Mouse (Mus musculus) megakaryocyte-erythroid progenitor cell, adult 5-6 weeks (primary cell): Measurements from ENCODE around the gene Map3k9. TPM values are rescaled to one million over a fixed set of nuclear protein-coding genes. Genes with fewer than 3 reads are reported as not detected.

ENCODE experiments used
- ATAC-seq: replicated peaks from 2 replicates; pipeline ENCODE4 v1.8.0; 2016; ENCODE audit warnings: mild to moderate bottlenecking, inconsistent platforms; ENCODE audit not compliant: severe bottlenecking, poor library complexity, low FRiP score, low TSS enrichment
- total RNA-seq, 2 experiments: library from RNA; stranded (forward) in 1 of 2; stranded (reverse) in 1 of 2; fragments of 200-1000, 215-1000 nt in 1 of 2; fragments of >200 nt in 1 of 2; fragmentation: Nextera tagmentation in 1 of 2; gene quantifications; 2 replicates each; pipeline ENCODE4 v1.2.3; 2014 to 2017

Map3k9 gene
- total RNA-seq, 2 experiments from 2014 or later = 0.19 TPM; not detected in 1

DNA sequence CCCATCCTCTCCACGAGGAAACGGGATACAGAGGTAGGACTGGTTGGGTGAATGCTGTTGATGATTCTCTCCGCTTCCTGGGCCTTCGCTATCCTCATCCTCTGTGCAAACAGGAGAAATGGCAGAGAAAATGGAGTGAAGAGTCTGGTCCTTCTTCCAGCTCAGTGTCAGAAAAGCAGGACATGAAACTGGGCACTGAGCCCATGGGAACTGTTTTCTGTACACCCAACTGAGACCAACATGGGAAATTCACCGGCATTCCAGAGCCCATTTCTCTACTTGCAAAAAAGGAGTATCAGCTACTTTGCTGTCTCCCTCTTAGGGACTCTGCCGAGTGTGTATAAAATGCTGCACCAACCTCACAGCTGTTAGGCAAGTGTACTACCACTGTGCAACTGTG is 56.2 kb downstream of the Map3k9 start:
- ATAC-seq = no peak

GRCm38 (mm10) chr12:81723375-81723774 is 57.6 kb downstream of the Map3k9 start:
- ATAC-seq = no peak

- ATAC-seq = no peak
Observed at GRCm38 (mm10) chr12:81719715-81720114, 61.3 kb downstream of the Map3k9 start.

DNA sequence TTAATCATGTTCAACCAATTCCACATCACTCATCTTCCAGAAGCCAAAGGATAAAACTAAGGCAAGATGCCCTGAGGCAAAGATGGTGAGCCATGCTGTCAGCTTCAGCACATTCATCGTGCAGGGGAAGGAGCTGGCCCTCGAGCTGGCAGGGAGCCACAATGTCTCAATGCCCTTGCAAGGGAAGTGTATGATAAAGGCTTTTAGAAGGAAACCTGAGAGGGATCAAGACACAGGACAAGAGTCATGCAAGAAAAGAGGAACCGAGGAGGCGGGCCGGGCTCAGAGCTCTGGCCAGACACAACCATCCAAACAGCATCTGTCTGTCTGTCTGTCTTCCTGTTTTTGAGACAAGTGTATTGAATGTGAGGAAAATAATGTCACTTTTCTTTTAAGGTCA is 61.8 kb downstream of the Map3k9 start:
- ATAC-seq = no peak

DNA sequence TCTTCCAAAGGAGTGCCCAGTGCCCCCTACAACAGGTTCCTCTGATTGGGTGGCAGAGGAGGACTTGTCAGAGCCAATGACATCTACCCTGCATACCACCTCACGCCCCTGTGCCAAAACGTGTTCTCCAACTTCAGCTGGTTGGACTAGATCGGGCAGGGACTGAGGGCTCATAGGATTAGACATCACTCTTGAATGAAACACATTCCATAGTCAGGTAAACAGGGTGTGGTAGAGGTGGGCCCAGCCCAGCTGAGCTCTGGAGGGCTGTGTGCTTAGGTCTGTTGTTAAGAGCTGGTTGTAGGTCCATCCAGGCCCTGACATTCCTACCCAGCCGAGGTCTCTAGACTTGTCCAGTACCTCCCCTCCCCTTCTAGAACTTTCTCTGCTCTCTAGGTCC is 68.4 kb downstream of the Map3k9 start:
- ATAC-seq = no peak

DNA sequence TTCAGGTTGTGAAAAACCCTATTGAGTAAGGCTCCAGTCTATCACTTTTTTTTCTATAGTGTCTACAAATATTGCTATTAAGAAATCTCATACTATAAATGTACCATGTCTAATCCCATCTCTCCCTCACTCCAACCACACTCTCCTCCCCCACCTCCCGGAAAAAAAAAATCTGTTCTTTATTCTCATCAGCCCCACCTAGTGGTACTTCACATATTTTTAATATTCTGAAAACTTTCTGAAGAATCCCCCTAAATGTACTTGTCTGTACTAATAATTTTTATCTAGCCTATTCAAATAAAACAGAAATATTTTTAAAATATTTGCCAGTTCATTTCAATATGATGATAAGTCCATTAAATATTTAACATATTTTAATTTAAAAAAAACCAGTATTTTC is 78.1 kb downstream of the Map3k9 start:
- ATAC-seq = no peak

GRCm38 (mm10) chr12:81698011-81698410 is 83.0 kb downstream of the Map3k9 start:
- no peak for ATAC-seq

GRCm38 (mm10) chr12:81691177-81691730 is 89.7 kb downstream of the Map3k9 start:
- no peak for ATAC-seq

DNA sequence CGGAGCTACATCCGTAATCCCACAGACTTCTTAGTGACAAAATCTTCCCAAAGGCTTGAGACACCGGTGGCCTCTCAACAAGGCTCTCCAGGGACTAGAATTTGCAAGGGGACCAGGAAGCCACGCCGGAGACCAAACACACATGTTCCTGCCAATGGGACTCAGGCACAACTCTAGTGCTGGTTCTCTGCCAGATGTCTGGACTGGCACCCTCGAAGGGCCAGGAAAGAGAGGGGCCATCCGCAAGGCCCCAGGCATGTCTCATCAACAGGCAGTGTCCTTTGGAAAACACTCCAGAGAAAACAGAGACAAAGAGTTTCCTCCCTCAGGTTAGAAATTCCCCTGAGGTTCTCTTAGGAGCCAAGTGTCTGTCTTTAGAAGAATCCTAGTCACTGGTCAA is 90.2 kb downstream of the Map3k9 start:
- no peak for ATAC-seq

DNA sequence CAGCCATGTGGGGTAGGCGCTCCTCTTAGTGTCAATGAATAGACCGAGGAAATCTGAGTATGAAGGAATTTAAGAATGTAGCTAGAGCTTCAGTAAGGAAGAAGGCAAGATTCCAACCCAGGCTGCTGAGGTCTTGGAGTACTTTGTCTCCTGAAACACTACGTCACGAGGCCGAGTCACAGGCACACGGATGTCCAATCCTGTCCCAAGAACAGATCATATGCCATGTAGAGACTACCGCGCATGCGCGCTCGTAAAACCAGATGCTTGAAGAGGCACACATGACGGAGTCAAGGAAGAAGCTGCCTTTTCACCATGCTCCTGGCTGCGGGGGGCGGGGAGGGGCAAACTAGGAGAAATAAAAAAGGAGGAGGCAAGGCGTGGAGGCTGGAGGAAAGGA is 90.9 kb downstream of the Map3k9 start:
- no peak for ATAC-seq

DNA sequence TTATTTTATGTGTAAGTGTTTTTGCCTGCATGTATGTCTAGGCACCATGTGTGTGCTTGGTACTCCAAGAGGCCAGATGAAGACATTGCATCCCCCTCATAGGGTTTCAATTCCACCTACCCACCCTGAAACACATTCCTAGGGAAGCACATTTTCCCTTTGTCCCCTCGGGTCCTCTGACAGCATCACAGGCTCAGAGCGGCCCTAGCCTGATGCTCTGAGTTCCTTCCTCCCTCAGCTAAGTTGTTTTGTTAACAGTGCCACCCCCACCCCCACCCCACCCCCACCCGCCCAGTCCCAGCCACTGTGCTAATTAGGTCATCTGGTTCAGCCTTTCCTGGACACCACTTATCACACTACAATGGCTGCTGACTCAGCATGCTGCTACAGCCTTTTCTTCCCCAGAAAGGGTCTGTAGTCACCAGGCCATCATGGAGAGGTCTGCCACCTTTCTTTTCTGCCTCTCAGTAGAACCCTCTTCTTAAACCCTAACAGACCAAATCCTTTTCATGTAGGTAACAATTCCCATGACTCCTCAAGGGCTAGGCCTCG is 91.4 kb downstream of the Map3k9 start:
- ATAC-seq = no peak

GRCm38 (mm10) chr12:81688537-81688936 is 92.4 kb downstream of the Map3k9 start:
- no peak for ATAC-seq

DNA sequence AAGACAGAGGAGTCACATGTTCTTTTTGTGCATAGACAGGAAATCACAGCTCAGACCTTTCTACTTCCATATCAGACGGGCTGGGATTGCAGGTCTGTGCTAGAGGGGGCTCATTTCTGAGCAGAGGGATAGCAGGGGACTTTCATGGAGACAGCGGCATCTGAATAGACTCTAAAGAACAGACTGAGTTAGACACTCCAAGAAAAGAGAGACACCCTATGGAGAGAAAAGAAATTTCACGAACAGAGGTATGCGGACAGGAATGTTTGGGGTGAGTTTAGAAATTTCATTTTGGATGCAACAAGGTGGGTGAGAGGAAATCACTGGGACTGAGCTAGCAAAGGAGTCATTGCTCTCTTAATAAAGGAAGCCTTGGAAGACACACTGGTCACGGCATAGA is 93.1 kb downstream of the Map3k9 start:
- no peak for ATAC-seq

DNA sequence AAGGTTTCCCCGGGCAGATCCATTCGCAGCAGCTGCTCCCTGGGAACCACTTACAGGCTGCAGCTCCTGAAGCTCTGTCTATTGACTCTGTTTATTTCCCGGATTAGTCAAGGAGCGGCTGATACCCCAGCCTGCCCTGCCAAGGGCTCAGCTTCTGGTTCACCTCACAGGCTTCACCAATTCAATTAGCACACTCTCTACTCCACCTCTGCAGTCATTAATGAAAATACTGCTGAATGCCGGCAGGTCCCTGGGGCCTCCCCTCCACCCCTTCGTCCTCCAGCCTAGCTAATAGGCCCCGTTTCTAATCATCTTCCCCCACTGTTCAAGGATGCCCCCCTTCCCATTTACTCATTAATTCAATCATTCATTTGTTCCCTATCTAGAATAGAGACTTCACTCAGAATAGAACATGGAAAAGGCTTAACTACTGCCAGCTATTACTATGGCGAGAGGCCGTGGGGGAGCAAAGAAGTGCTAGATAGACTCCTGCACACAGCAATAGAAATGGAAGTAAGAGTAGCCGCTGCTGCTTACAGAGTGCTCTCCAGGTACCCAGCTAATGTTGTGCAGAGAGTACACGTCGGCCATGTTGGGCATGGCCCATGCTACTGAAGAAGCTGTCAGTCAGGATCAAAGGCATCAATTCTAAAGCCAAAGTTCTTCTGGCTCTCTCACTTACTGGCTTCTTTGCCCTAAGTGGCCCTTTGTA is 94.4 kb downstream of the Map3k9 start:
- no peak for ATAC-seq

- no peak for ATAC-seq
Observed at GRCm38 (mm10) chr12:81685981-81686380, 95.0 kb downstream of the Map3k9 start.

DNA sequence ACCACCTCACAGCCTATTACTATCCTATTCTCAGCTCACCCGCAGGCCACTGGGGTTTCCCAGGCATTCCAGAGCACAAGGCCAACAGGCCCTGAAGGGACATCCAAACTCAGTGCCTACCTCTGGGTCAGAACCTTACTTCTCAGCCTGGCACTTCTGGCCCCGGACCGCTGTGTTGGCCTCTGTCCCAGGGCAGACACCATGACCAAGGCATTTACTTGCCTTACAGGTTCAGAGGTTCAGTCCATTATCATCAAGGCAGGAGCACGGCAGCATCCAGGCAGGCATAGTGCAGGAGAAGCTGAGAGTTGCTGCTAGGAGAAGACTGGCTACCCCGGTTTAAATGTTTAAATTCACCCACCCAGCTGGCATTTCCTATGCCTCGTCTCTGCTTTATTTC is 96.9 kb downstream of the Map3k9 start:
- no peak for ATAC-seq

- ATAC-seq = no peak
Observed at GRCm38 (mm10) chr12:81683395-81683794, 97.6 kb downstream of the Map3k9 start.

DNA sequence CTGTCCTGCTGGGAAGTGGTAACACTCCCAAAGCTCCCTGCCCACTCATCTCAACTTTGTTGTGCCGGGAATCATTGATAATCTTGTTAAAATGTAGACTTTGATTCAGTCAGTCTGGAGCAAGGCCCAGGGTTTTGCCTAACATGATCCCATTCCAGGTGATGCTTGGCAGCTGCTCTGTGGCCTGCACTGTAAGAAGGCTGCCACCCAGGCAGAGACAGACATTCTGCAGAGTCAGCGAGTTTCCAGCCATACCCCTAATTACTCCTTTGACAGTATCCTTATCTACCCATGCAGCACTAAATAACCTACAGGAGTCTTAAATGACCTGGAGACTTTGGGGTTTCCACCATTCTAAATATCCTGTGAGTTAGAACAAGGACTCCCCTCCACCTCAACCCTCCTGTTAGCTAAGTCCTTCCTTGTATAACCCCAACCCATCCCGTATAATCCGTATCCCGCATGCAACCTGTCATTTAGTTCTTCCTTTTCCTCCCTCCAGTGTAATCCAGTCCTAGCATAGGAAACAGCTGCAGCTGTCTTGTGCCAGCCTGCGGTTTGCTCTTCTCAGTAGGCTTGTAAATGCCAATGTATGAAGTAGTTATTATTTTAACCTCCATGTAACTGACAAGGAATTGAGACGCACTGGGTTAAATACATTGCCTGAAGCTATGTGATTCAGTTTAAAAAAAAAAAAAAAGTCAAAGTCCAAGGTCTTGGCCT is 101.0 kb downstream of the Map3k9 start:
- ATAC-seq = no peak

DNA sequence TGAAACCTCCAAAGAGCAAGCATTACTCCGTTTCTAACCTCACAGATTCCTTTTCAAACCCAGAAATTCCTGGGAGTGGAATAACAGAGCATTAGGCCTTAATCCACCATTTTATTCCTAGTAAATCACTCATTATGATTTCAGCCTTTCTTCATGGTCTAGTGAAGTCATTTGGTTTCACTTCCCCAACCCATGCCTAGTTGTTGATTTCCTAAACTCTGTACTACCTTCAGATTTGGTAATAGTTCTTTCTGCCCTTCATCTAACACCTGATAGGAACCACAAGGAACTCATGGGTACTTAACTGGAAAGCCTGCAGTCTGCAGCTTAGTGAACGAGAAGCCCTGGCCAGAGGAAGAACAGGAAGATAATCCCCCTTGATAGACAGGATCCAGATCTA is 105.4 kb downstream of the Map3k9 start:
- ATAC-seq = no peak
